Mouse (Mus musculus) B cell, adult (primary cell): Measurements from ENCODE around the gene Baiap2. TPM values are rescaled to one million over a fixed set of nuclear protein-coding genes. Genes with fewer than 3 reads are reported as not detected.

Experiments used
- total RNA-seq: library from RNA; stranded (reverse); gene quantifications from 4 replicates; pipeline ENCODE4 v1.2.4, GENCODE M21; 2023; ENCODE audit not compliant: inconsistent age

Gene Baiap2
- total RNA-seq: 22.8 to 27.1 TPM (median 24.4 TPM) in 4 replicates

GRCm38 (mm10) chr11:119942727-119943427, at the start of gene Baiap2:
Gene Baiap2 (plus strand): TSS chr11:119942763.

GRCm38 (mm10) chr11:119913291-119913934, 29.1 kb upstream of the Baiap2 start, which contains the start of gene Chmp6:
Gene Chmp6 (plus strand): TSS chr11:119913441.

DNA sequence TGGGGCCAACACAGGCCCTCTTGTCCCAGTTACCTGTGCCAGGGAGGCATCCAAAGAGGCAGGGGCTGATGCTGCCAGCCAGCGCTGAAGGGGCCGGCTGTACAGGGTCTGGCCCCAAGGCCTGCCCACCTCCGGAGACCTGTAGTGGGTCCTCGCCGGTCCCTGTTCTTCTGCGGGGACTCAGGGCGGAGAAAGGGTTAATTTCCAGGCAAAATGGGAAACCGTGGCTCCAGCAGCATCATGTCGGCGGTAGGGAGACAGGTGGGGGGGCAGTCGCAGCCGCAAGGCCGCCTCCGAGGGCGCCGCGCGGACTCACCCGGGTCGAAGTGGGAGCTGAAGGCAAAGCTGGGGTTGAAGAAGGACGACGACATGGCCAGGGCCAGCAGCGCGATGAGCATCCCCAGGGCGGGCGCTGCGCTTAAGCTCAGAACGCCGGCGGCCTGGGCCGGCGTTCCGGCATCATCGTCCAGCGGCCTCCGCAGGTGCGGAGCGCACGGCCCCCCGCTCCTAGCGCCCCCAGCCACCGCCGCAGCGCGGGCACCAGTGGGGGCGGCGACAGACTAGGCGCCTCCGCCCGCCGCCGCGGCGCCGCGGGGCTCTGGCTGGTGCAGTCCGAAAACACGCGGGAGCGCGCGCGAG, 104.1 kb downstream of the Baiap2 start, which contains the start of gene Aatk:
Gene Aatk, minus strand, starts transcription at position 615 of the 639 bp plus-strand sequence.

Other genes starting within 250 kb of the Baiap2 start
- gene Chmp6, start 29.3 kb upstream of the Baiap2 start, total RNA-seq: 22.9 to 41.6 TPM (median 35.1 TPM) in 4 replicates
- gene Aatk, start 104.4 kb downstream of the Baiap2 start, total RNA-seq: 0.21 TPM in 1 of 4 replicates, not detected in the others
- gene Cep131, start 144.1 kb downstream of the Baiap2 start, total RNA-seq: 14.4 to 20.4 TPM (median 17.4 TPM) in 4 replicates
- 17.1 to 25.3 TPM (median 18.5 TPM) in 4 replicates for gene Tepsin, start 156.0 kb downstream of the Baiap2 start, total RNA-seq
- 26.4 to 49.1 TPM (median 33.9 TPM) in 4 replicates for gene Ndufaf8, start 156.2 kb downstream of the Baiap2 start, total RNA-seq
- gene Slc38a10, start 208.6 kb downstream of the Baiap2 start, total RNA-seq: 95.8 to 106 TPM (median 104 TPM) in 4 replicates